Mouse (Mus musculus) hindbrain, embryonic 11.5 days (tissue): ENCODE measurements around the gene Fam149a. TPM values are rescaled to one million over a fixed set of nuclear protein-coding genes. Genes with fewer than 3 reads are reported as not detected.
A peak's percentile ranks its signal among the peaks of the same experiment; 100 is the strongest.
"Not testable (repeated sequence)": the region's sequence is repeated elsewhere in the genome, so short reads cannot be mapped to it uniquely, and the experiment has no call there.

Source experiments
- ATAC-seq: fragments of 200-750 bp; cut with Nextera tagmentation; 2 replicates; pipeline ENCODE4 v1.8.0; 2017; ENCODE audit warnings: mild to moderate bottlenecking, moderate TSS enrichment, moderate library complexity; ENCODE audit not compliant: low FRiP score
- DNase-seq: peaks from one replicate; pipeline ENCODE4 v3.0.0-alpha.2; 2015; ENCODE audit warnings: low spot score
- H3K27ac ChIP-seq: fragments of 300-500 bp; sonication (generic); 2 replicates; pipeline ENCODE4 v1.5.1; 2014; ENCODE audit warnings: mild to moderate bottlenecking, low read depth, low read length
- H3K27me3 ChIP-seq: fragments of 300-500 bp; sonication (generic); 2 replicates; pipeline ENCODE4 v1.6.1; 2014; ENCODE audit warnings: mild to moderate bottlenecking, low read length, moderate library complexity, mixed read lengths; ENCODE audit not compliant: control insufficient read depth, insufficient read depth
- H3K36me3 ChIP-seq: fragments of 300-500 bp; sonication (generic); 2 replicates; pipeline ENCODE4 v1.6.1; 2014; ENCODE audit warnings: mild to moderate bottlenecking, low read length, moderate library complexity, mixed read lengths; ENCODE audit not compliant: control insufficient read depth, insufficient read depth
- H3K4me1 ChIP-seq: fragments of 300-500 bp; sonication (generic); replicated peaks from 2 replicates; pipeline ENCODE4 v1.6.1; 2014; ENCODE audit warnings: low read length, mixed read lengths; ENCODE audit not compliant: control insufficient read depth, insufficient read depth
- H3K4me2 ChIP-seq: fragments of 300-500 bp; sonication (generic); replicated peaks from 2 replicates; pipeline ENCODE4 v1.6.1; 2014; ENCODE audit warnings: mild to moderate bottlenecking, low read depth, low read length
- H3K4me3 ChIP-seq: fragments of 300-500 bp; sonication (generic); 2 replicates; pipeline ENCODE4 v1.5.1; 2014; ENCODE audit warnings: low read depth, low read length
- H3K9ac ChIP-seq: fragments of 300-500 bp; sonication (generic); 2 replicates; pipeline ENCODE4 v1.6.1; 2014; ENCODE audit warnings: low read depth, low read length
- H3K9me3 ChIP-seq: fragments of 300-500 bp; sonication (generic); 2 replicates; pipeline ENCODE4 v1.6.1; 2016; ENCODE audit warnings: low read length; ENCODE audit not compliant: control insufficient read depth
- WGBS: fragments of 180-500 bp; shearing (Covaris S2); extraction: QIAGEN DNeasy Blood & Tissue Kit; methylation state at CpG from one replicate; pipeline ENCODE4 v1.1.7; 2014; 5-methylcytosine and 5-hydroxymethylcytosine counted together
- polyA plus RNA-seq: library from polyadenylated mRNA; unstranded; fragments of >200 nt; fragmentation: Nextera tagmentation; extraction: Ambion mirVana; gene quantifications from 2 replicates; pipeline ENCODE4 v1.2.1, GENCODE M21; 2014

Fam149a gene
- polyA plus RNA-seq, 1 experiment from 2014 or later: 10.5 TPM

- DNase-seq: no peak
Measured at GRCm38 (mm10) chr8:45344298-45344697, 37.8 kb downstream of the Fam149a start.

GRCm38 (mm10) chr8:45341630-45342628 lies 40.2 kb downstream of the Fam149a start:
- Histone ChIP-seq H3K4me1 (no peaks in the 10 kb centered on the region), H3K9ac (no peak overlapping the region), H3K4me2 (no peak overlapping the region), H3K27me3 (no peaks in the 10 kb centered on the region), H3K27ac (no peak overlapping the region), H3K9me3 (no peaks in the 10 kb centered on the region), H3K36me3 (no peaks in the 10 kb centered on the region), H3K4me3 (no peak overlapping the region)
- ATAC-seq: no peak
- no peak for DNase-seq
- 91% methylated on average over 12 of the region's 12 CpGs for WGBS

More at GRCm38 (mm10) chr8:45344298-45344697, 37.8 kb downstream of the Fam149a start:
- no peak overlapping the region for H3K9ac ChIP-seq
- 94% methylated on average over 8 of the region's 8 CpGs for WGBS
- H3K27me3 ChIP-seq: no peaks in the 10 kb centered on the region
- H3K4me3 ChIP-seq: no peak overlapping the region
- H3K4me2 ChIP-seq: no peak overlapping the region
- H3K4me1 ChIP-seq: no peaks in the 10 kb centered on the region
- no peaks in the 10 kb centered on the region for H3K36me3 ChIP-seq
- no peaks in the 10 kb centered on the region for H3K9me3 ChIP-seq
- no peak for ATAC-seq
- no peak overlapping the region for H3K27ac ChIP-seq

DNA sequence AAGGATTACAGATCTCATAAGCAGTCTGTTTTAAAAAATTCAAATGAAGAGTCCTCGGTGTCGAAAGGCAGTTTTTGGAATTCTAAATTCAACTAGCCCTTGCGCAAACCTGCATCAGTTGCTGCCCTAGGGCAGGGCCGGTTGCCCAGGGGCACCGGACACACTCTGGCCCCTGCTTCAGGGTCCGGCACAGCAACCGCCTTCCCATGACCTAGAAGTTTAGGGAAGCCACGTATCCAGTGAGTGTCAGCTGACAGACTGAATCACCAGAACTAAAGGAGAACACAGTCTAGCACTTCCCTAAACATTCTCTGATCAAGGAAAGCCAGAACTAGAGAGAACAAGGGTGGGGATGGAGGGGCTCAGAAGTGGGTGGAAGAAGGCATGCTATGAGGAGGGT lies 48.6 kb downstream of the Fam149a start:
- peak; percentile 29 for DNase-seq
- H3K36me3 ChIP-seq: no peaks in the 10 kb centered on the region
- WGBS: 4% methylated on average over 8 of the region's 8 CpGs
- no peak overlapping the region for H3K27ac ChIP-seq
- H3K9ac ChIP-seq: peak overlapping the region; percentile 64; the same call in 1 of the 2 replicates
- H3K4me3 ChIP-seq: peak overlapping the region; percentile 64
- H3K27me3 ChIP-seq: peaks cover 3% of the 10 kb centered on the region; the same call in 1 of the 2 replicates
- peak overlapping the region; percentile 92 for H3K4me2 ChIP-seq
- no peak for ATAC-seq
- 0 out of 2 replicates have a peak, but pooled peaks cover 2% of the 10 kb centered on the region for H3K4me1 ChIP-seq
- H3K9me3 ChIP-seq: no peaks in the 10 kb centered on the region

GRCm38 (mm10) chr8:45332685-45333409 lies 49.2 kb downstream of the Fam149a start, which contains the start of gene Cyp4v3:
TSS of gene Cyp4v3 (minus strand) at chr8:45333216.
- Histone ChIP-seq H3K4me1 (0 out of 2 replicates have a peak, but pooled peaks cover 2% of the 10 kb centered on the region), H3K27me3 (peaks cover 3% of the 10 kb centered on the region; the same call in 1 of the 2 replicates), H3K27ac (no peak within 1 kb of the TSS), H3K9me3 (no peaks in the 10 kb centered on the region), H3K36me3 (no peaks in the 10 kb centered on the region), H3K4me2 (peak within 1 kb of the TSS; percentile 92), H3K4me3 (peak within 1 kb of the TSS; percentile 64), H3K9ac (peak within 1 kb of the TSS; percentile 64)
- under 1% methylated on average over 44 of the region's 44 CpGs for WGBS
- DNase-seq (peak; percentile 71), ATAC-seq (peak; percentile 84)

DNA sequence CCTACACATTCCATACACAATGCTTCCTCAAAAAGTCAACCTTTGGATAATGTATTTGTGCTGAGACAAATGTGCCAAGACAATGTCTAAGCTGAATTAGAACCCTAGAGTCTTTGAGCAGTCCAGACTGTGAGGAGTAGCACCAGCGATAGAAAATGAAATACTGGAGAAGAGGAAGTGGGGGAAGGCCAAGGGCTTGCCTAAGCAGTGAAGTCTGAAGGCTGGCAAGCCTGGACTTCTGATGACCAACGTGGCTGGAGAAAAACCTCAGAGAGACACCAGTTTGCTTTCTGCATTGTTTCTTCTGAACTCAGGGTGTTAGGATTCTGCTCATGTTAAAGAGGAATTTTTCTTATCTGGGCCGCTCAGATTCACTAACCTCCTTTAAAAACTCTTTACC lies 51.2 kb downstream of the Fam149a start:
- Histone ChIP-seq H3K4me1 (0 out of 2 replicates have a peak, but pooled peaks cover 2% of the 10 kb centered on the region), H3K9ac (no peak overlapping the region), H3K27ac (no peak overlapping the region), H3K4me2 (no peak overlapping the region), H3K9me3 (no peaks in the 10 kb centered on the region), H3K36me3 (no peaks in the 10 kb centered on the region), H3K4me3 (no peak overlapping the region), H3K27me3 (peaks cover 3% of the 10 kb centered on the region; the same call in 1 of the 2 replicates)
- WGBS: 82% methylated on average over 3 of the region's 3 CpGs
- no peak for ATAC-seq
- no peak for DNase-seq

GRCm38 (mm10) chr8:45329206-45329980 lies 52.7 kb downstream of the Fam149a start:
- Histone ChIP-seq H3K36me3 (no peaks in the 10 kb centered on the region), H3K4me2 (no peak overlapping the region), H3K9me3 (no peaks in the 10 kb centered on the region), H3K27ac (no peak overlapping the region), H3K9ac (no peak overlapping the region), H3K27me3 (peaks cover 3% of the 10 kb centered on the region; the same call in 1 of the 2 replicates), H3K4me1 (0 out of 2 replicates have a peak, but pooled peaks cover 2% of the 10 kb centered on the region), H3K4me3 (no peak overlapping the region)
- WGBS: 95% methylated on average over 6 of the region's 6 CpGs
- DNase-seq (no peak), ATAC-seq (no peak)

GRCm38 (mm10) chr8:45327076-45327475 lies 55.0 kb downstream of the Fam149a start:
- not testable (repeated sequence) for H3K27me3 ChIP-seq, H3K9me3 ChIP-seq, H3K36me3 ChIP-seq, H3K4me2 ChIP-seq, DNase-seq, ATAC-seq, H3K27ac ChIP-seq, H3K9ac ChIP-seq, H3K4me1 ChIP-seq, H3K4me3 ChIP-seq

- no peaks in the 10 kb centered on the region for H3K4me1 ChIP-seq
- WGBS: 82% methylated on average over 4 of the region's 4 CpGs
- ATAC-seq (no peak), DNase-seq (no peak)
- H3K9me3 ChIP-seq: no peaks in the 10 kb centered on the region
- no peak overlapping the region for H3K9ac ChIP-seq
- H3K36me3 ChIP-seq: no peaks in the 10 kb centered on the region
- no peaks in the 10 kb centered on the region for H3K27me3 ChIP-seq
- no peak overlapping the region for H3K4me3 ChIP-seq
- H3K27ac ChIP-seq: no peak overlapping the region
- no peak overlapping the region for H3K4me2 ChIP-seq
Measured at GRCm38 (mm10) chr8:45324151-45324550, 57.9 kb downstream of the Fam149a start.
